Mouse (Mus musculus): Measurements from ENCODE around the gene Il2ra. TPM values are rescaled to one million over a fixed set of nuclear protein-coding genes. Genes with fewer than 3 reads are reported as not detected.
"Not testable (repeated sequence)": the region's sequence is repeated elsewhere in the genome, so short reads cannot be mapped to it uniquely, and the experiment has no call there.

Il2ra gene
- polyA plus RNA-seq, 1 experiment from 2014 or later = not detected

GRCm38 (mm10) chr2:11699905-11700304 lies 57.3 kb downstream of the Il2ra start:
- Histone ChIP-seq H3K27me3 (ENCODE audit: control insufficient read depth, insufficient read depth, low read length) (no peaks in the 10 kb centered on the region), H3K9ac (replicated peaks; ENCODE audit: low read depth, low read length) (no peak overlapping the region), H3K27ac (ENCODE audit: low read length) (no peak overlapping the region), H3K9me3 (ENCODE audit: control insufficient read depth, low read depth, low read length) (no peaks in the 10 kb centered on the region), H3K36me3 (ENCODE audit: control insufficient read depth, insufficient read depth, low read length) (no peaks in the 10 kb centered on the region), H3K4me2 (replicated peaks; ENCODE audit: low read depth, low read length) (no peak overlapping the region), H3K4me1 (ENCODE audit: control insufficient read depth, insufficient read depth, low read length) (no peaks in the 10 kb centered on the region), H3K4me3 (ENCODE audit: low read depth, low read length) (no peak overlapping the region)
- no peak for ATAC-seq (ENCODE audit: insufficient number of reproducible peaks, insufficient read depth, low FRiP score, low read depth)
- WGBS = 92% methylated on average over 2 of the region's 2 CpGs

DNA sequence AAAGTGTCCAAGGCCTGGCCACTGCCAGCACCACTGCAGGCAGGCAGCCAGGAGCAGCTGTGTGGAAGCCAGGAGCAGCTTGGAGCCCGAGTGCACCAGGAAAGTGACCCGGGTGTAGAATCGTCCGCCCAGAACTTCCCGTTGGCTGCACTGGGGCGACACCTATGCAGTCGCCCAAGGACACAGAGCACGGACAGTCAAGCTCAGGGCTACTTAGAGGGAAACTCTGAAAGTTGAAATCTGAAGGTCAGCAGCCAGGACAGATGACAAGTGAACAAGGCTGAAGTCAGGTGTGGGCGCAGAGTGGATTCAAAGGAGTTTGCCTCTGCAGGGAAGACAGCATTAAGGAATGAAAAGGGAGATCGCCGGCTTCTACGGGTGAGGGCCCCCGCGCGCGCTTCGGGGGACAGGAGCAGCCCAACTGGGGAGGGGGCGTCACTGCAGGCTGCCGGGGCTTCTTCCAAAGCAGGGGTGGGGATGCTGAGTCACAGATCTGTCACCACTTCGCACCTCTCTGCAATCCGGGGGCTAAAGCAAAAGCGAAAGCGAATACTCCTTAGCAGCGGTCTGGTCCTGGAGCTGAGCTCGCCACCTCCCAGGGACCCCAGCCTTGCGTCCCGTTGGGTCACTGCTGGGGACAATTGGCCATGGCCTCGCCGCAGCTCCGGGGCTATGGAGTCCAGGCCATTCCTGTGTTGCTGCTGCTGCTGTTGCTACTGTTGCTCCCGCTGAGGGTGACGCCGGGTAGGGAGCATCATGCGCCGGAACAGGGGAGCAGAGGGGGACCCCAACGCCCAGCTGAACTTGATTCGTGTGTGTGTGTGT lies 62.8 kb downstream of the Il2ra start, which contains the start of gene Il15ra:
Gene Il15ra (plus strand): TSS at position 90 of the 825 bp plus-strand sequence.
- Histone ChIP-seq H3K36me3 (ENCODE audit: control insufficient read depth, insufficient read depth, low read length) (no peaks in the 10 kb centered on the region), H3K27ac (ENCODE audit: low read length) (no peak within 1 kb of the TSS), H3K27me3 (ENCODE audit: control insufficient read depth, insufficient read depth, low read length) (no peaks in the 10 kb centered on the region), H3K4me2 (replicated peaks; ENCODE audit: low read depth, low read length) (peak within 1 kb of the TSS; percentile 97), H3K9ac (replicated peaks; ENCODE audit: low read depth, low read length) (peak within 1 kb of the TSS; percentile 47; the same call in 1 of the 2 replicates), H3K4me3 (ENCODE audit: low read depth, low read length) (peak within 1 kb of the TSS; percentile 47), H3K4me1 (ENCODE audit: control insufficient read depth, insufficient read depth, low read length) (peaks cover 5% of the 10 kb centered on the region; the same call in 1 of the 2 replicates), H3K9me3 (ENCODE audit: control insufficient read depth, low read depth, low read length) (no peaks in the 10 kb centered on the region)
- WGBS = under 1% methylated on average over 37 of the region's 37 CpGs
- peak; percentile 62 for ATAC-seq (ENCODE audit: insufficient number of reproducible peaks, insufficient read depth, low FRiP score, low read depth)

DNA sequence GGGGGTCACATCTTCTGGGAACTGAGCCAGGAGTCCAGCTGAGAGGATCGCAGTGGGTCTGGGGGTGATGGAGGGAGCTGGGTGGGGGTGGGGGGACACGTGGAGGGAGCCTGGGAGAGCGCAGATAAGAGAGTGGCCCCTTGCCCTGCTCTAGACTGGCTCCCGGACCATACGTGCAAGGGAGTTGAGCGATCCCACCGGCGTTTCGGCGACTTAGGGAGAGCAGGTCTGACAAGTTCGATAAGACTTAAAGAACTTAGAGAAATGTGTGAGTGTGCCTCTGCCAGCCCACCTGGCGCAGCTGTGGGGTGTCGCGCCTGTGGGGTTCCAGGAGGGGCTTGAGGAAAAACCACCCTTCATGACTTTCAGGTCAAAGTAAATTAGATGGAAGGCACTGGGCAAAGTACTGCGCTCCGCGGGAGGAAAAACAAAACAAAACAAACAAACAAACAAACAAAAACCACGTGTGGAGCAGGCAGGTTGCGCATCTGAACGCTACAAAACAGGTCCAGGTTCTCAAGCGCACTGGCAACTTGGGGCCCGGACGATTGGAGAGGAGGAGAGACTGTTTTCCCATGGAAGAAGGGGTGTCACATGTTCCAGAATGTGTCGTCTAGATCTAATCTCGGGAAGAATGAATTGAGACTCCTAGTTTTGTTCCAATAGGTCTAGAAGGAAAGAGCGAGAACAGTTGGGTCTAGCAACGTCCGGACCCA lies 63.6 kb downstream of the Il2ra start:
- Histone ChIP-seq H3K9me3 (ENCODE audit: control insufficient read depth, low read depth, low read length) (no peaks in the 10 kb centered on the region), H3K4me3 (ENCODE audit: low read depth, low read length) (peak overlapping the region; percentile 47), H3K27me3 (ENCODE audit: control insufficient read depth, insufficient read depth, low read length) (no peaks in the 10 kb centered on the region), H3K4me1 (ENCODE audit: control insufficient read depth, insufficient read depth, low read length) (peaks cover 5% of the 10 kb centered on the region; the same call in 1 of the 2 replicates), H3K27ac (ENCODE audit: low read length) (no peak overlapping the region), H3K9ac (replicated peaks; ENCODE audit: low read depth, low read length) (peak overlapping the region; percentile 47; the same call in 1 of the 2 replicates), H3K4me2 (replicated peaks; ENCODE audit: low read depth, low read length) (peak overlapping the region; percentile 97), H3K36me3 (ENCODE audit: control insufficient read depth, insufficient read depth, low read length) (no peaks in the 10 kb centered on the region)
- WGBS = 2% methylated on average over 28 of the region's 28 CpGs
- peak; percentile 70; the same call in 1 of the 2 replicates for ATAC-seq (ENCODE audit: insufficient number of reproducible peaks, insufficient read depth, low FRiP score, low read depth)

DNA sequence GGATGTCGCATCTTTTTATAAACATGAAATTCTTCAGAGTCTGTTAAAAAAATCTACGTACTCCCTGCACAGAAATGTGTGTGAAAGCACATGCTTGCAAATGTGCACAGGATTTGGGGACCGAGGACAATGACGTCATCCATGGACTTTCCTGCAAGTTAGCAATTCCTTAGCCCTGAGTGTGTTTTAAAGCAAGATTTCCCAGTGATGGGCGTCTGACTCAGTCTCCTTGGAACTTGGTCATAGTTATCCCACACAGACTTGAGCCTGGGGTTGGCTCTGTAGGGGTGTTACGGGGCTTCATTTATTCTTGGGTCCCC lies 64.1 kb downstream of the Il2ra start:
- peak overlapping the region; percentile 97 for H3K4me2 ChIP-seq (replicated peaks; ENCODE audit: low read depth, low read length)
- ATAC-seq (ENCODE audit: insufficient number of reproducible peaks, insufficient read depth, low FRiP score, low read depth) = no peak
- 38% methylated on average over 6 of the region's 6 CpGs for WGBS

DNA sequence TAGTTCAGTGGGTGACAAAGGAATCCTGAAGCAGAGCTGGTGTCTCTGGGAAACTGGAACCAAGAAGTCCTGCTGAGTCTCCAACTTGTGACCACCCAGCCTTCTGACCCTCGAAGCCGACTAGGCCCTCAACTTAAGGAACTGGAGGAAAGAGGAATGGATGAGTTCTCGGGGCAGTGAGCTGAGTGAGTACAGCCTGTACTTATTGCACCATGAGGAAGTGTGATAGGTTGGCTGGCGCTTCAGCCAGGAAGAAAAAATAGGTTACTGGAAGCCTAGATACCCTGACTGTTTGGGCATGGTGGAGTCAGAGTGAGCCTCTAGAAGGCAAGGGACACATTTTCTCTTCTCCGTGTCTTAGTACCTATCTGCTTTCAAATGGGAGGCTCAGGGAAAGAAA lies 65.9 kb downstream of the Il2ra start:
- WGBS = 85% methylated on average over 5 of the region's 5 CpGs
- H3K9ac ChIP-seq (replicated peaks; ENCODE audit: low read depth, low read length) = no peak overlapping the region

More for the DNA sequence above, 64.1 kb downstream of the Il2ra start:
- no peaks in the 10 kb centered on the region for H3K9me3 ChIP-seq (ENCODE audit: control insufficient read depth, low read depth, low read length)
- peaks cover 5% of the 10 kb centered on the region; the same call in 1 of the 2 replicates for H3K4me1 ChIP-seq (ENCODE audit: control insufficient read depth, insufficient read depth, low read length)
- peak overlapping the region; percentile 47; the same call in 1 of the 2 replicates for H3K4me3 ChIP-seq (ENCODE audit: low read depth, low read length)
- no peak overlapping the region for H3K9ac ChIP-seq (replicated peaks; ENCODE audit: low read depth, low read length)
- no peak overlapping the region for H3K27ac ChIP-seq (ENCODE audit: low read length)
- no peaks in the 10 kb centered on the region for H3K36me3 ChIP-seq (ENCODE audit: control insufficient read depth, insufficient read depth, low read length)
- H3K27me3 ChIP-seq (ENCODE audit: control insufficient read depth, insufficient read depth, low read length) = no peaks in the 10 kb centered on the region

DNA sequence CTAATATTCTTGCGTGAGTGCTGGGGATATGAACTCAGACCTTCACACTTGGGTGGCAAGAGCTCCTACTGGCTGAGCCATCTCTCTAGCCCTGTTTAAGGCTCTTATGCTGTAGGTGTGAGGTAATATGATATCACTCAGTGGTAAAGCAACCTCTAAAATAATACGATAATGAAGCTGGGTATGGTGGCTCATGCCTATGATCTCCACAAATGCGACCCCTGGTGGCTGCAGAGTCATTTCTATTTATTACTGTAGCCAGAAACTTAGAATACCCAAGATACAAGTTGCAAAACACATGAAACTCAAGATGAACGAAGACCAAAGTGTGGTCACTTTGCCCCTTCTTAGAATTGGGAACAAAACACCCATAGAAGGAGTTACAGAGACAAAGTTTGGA lies 67.5 kb downstream of the Il2ra start:
- H3K4me1 ChIP-seq (ENCODE audit: control insufficient read depth, insufficient read depth, low read length); H3K27ac ChIP-seq (ENCODE audit: low read length); ATAC-seq (ENCODE audit: insufficient number of reproducible peaks, insufficient read depth, low FRiP score, low read depth); H3K4me2 ChIP-seq (replicated peaks; ENCODE audit: low read depth, low read length); H3K9ac ChIP-seq (replicated peaks; ENCODE audit: low read depth, low read length); H3K9me3 ChIP-seq (ENCODE audit: control insufficient read depth, low read depth, low read length); H3K4me3 ChIP-seq (ENCODE audit: low read depth, low read length); H3K27me3 ChIP-seq (ENCODE audit: control insufficient read depth, insufficient read depth, low read length); H3K36me3 ChIP-seq (ENCODE audit: control insufficient read depth, insufficient read depth, low read length): not testable (repeated sequence)
- 51% methylated on average over 4 of the region's 4 CpGs for WGBS

More for the DNA sequence above, 65.9 kb downstream of the Il2ra start:
- H3K4me3 ChIP-seq (ENCODE audit: low read depth, low read length) = no peak overlapping the region
- no peak overlapping the region for H3K27ac ChIP-seq (ENCODE audit: low read length)
- H3K9me3 ChIP-seq (ENCODE audit: control insufficient read depth, low read depth, low read length) = no peaks in the 10 kb centered on the region
- H3K4me2 ChIP-seq (replicated peaks; ENCODE audit: low read depth, low read length) = no peak overlapping the region
- peaks cover 5% of the 10 kb centered on the region; the same call in 1 of the 2 replicates for H3K4me1 ChIP-seq (ENCODE audit: control insufficient read depth, insufficient read depth, low read length)
- H3K27me3 ChIP-seq (ENCODE audit: control insufficient read depth, insufficient read depth, low read length) = no peaks in the 10 kb centered on the region
- no peak for ATAC-seq (ENCODE audit: insufficient number of reproducible peaks, insufficient read depth, low FRiP score, low read depth)
- H3K36me3 ChIP-seq (ENCODE audit: control insufficient read depth, insufficient read depth, low read length) = no peaks in the 10 kb centered on the region

DNA sequence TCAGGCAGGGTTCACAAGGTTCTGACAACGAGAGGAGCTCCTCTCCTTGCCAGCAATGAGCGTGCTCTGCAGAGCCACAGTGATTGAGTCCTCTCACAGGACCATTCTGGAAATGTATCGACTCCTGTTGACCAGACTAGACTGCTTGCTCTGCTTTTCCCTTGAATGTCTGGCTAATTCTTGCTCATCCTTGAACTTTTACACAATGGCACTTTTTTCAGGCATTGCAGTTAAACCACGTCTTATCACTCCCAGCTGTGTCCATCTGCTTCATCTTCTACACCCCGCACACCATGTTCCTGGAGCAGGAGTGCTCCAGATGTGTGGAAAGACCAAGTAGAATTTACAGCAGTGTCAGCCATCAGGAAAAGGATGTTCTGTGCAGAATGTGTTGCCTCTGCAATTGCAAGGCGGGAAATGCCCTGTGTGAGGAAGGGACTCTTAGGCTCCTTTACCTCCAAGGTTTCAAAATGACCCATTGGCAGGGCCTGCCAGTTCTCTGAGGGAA lies 69.9 kb downstream of the Il2ra start:
- no peak for ATAC-seq (ENCODE audit: insufficient number of reproducible peaks, insufficient read depth, low FRiP score, low read depth)
- Histone ChIP-seq H3K27ac (ENCODE audit: low read length) (no peak overlapping the region), H3K27me3 (ENCODE audit: control insufficient read depth, insufficient read depth, low read length) (no peaks in the 10 kb centered on the region), H3K9me3 (ENCODE audit: control insufficient read depth, low read depth, low read length) (no peaks in the 10 kb centered on the region), H3K36me3 (ENCODE audit: control insufficient read depth, insufficient read depth, low read length) (no peaks in the 10 kb centered on the region), H3K9ac (replicated peaks; ENCODE audit: low read depth, low read length) (no peak overlapping the region), H3K4me2 (replicated peaks; ENCODE audit: low read depth, low read length) (no peak overlapping the region), H3K4me3 (ENCODE audit: low read depth, low read length) (no peak overlapping the region), H3K4me1 (ENCODE audit: control insufficient read depth, insufficient read depth, low read length) (no peaks in the 10 kb centered on the region)
- 72% methylated on average over 6 of the region's 6 CpGs for WGBS

DNA sequence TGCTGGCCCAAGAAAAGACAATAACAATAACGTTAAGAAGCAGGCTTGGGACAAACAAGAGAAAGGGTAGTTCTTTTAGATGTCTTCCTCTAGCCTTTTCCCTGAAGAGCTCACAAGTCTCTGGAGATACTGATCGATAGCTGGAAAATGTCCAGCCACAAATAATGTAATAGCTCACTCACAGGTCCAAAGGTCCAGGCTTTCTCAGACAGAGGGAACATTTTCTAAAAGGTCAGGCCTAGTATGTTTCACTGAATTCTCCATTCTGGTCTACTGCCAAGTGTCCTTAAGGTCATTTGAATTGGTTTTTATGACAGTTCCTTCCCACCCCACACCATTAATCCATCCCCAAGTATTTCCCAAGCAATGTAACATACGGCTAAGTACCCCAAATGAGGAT lies 70.4 kb downstream of the Il2ra start:
- Histone ChIP-seq H3K4me2 (replicated peaks; ENCODE audit: low read depth, low read length) (no peak overlapping the region), H3K27me3 (ENCODE audit: control insufficient read depth, insufficient read depth, low read length) (no peaks in the 10 kb centered on the region), H3K4me1 (ENCODE audit: control insufficient read depth, insufficient read depth, low read length) (no peaks in the 10 kb centered on the region), H3K4me3 (ENCODE audit: low read depth, low read length) (no peak overlapping the region), H3K36me3 (ENCODE audit: control insufficient read depth, insufficient read depth, low read length) (no peaks in the 10 kb centered on the region), H3K9me3 (ENCODE audit: control insufficient read depth, low read depth, low read length) (no peaks in the 10 kb centered on the region), H3K27ac (ENCODE audit: low read length) (no peak overlapping the region), H3K9ac (replicated peaks; ENCODE audit: low read depth, low read length) (no peak overlapping the region)
- ATAC-seq (ENCODE audit: insufficient number of reproducible peaks, insufficient read depth, low FRiP score, low read depth) = no peak
- 57% methylated on average over 3 of the region's 3 CpGs for WGBS

All from stomach, embryonic 14.5 days (tissue).